Mouse (Mus musculus): ENCODE results near the gene Tepp.

The Tepp gene

GRCm38 (mm10) chr8:95362272-95362671, 51.9 kb downstream of the Tepp start:
- no peak for DNase-seq (ENCODE audit: low spot score)

DNA sequence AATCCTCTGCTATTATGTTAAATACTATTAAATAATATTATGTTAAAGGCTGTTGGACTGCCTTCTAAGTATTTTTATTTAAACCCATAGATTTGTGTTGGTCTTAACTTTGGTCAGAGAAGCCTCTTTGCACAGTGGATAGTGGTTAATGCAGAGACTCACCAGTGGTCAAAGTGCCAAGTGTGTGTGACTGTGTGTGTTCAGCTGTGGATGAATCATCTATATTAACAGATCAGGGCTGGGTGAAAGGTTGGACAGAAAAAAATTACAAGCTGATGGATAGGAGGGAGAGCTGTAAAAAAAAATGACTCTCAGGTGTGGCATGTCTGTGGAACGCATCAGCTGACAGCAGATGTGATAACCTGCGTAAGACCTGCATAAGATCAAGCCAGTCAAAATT, 53.5 kb downstream of the Tepp start:
- DNase-seq (ENCODE audit: low spot score) = no peak

DNA sequence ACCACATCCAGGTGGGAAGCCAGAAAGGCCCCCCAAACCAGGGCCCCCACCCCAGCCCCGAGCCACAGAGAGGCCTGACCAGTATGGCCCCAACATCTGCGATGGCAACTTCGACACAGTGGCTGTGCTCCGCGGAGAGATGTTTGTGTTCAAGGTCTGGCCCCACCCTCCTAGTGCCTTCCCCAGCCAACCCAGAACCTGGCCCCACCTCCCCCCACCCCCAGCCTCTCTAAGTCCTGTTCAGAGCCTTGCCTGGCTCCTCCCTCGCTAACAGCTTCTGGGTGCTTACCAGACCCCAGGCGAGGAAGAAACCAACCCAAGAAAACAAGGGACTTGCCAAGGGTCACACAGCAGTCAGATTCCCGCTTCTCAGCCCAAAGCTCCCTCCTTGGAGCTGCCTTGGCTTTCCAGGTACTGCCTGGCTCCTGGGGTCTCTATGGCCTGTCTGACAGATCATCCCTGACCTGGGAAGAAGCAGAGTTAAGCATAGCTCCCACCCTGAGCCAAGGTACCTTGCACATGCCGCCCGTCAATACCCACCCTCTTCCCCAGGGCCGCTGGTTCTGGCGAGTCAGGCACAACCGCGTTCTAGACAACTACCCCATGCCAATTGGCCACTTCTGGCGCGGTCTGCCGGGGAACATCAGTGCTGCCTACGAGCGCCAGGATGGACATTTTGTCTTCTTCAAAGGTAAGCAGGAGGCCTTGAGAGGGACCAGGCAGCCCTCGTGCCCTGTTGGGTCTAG, 59.4 kb downstream of the Tepp start:
- no peak for DNase-seq (ENCODE audit: low spot score)

- DNase-seq (ENCODE audit: low spot score) = no peak
These were observed 63.1 kb downstream of the Tepp start for GRCm38 (mm10) chr8:95373389-95374002.

- DNase-seq (ENCODE audit: low spot score) = no peak
These were observed 64.1 kb downstream of the Tepp start for GRCm38 (mm10) chr8:95374429-95374828.

- DNase-seq (ENCODE audit: low spot score) = no peak
These were observed 65.1 kb downstream of the Tepp start for GRCm38 (mm10) chr8:95375374-95375930.

All from layer of hippocampus, adult 9-10 months (tissue).